Comparison of ENCODE assay signal across 9 mouse cellular contexts in the genomic region with DNA sequence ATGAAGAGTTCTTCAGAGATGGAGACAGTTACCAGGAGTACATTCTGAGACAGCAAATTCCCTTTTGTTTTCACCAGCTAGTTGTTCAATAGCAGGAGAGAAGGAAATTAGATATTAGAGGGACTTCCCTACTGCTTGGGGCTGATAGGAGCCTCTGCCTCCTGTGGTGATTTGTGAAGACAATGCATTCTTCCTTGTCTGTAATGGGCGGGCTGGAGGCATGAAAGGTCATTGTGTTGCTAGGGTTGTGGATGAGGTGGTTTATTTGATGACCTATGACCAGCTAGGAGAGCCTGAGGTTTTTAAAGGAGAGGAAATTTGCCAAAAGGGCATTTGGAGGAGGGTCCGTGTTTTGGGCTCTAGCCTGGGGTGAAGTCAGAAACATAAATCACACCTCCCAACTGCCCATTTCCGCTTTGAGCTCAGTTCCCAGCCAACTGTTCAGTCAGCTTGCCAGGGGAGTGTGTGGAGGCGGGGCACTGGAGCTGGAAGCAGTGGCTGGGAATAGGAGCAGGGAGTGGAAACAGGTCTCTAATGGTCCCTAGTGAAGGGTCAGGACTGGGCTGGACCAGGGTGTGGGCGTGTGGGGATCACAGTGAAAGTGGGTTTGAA. TPM values are rescaled to one million over a fixed set of nuclear protein-coding genes. Genes with fewer than 3 reads are reported as not detected.
DNase-seq lines count a peak whose midpoint lies in the region; ATAC-seq lines count a peak whose summit lies in the region.
"Had no signal": no experiment of that assay in that cellular context is flagged by ENCODE, and none has a peak within 500 bp of the region (broad histone marks: within the 10 kb centered on the region; RNA-seq: fewer than 3 reads in every experiment).

No protein-coding gene starts in this region.

- peak; percentile 76 for DNase-seq in ES-CJ7 (ENCODE audit: low read depth, low spot score)
- peak; percentile 61 for DNase-seq in embryo, embryonic 10 days (ENCODE audit: low spot score)
- DNase-seq in frontal cortex, postnatal 14 days (ENCODE audit: low spot score in 2 of 2), result no peak
- DNase-seq in frontal cortex, postnatal 36 days (ENCODE audit: low spot score in 2 of 2), result no peak
- no peak for DNase-seq in layer of hippocampus, postnatal 10 days (ENCODE audit: low spot score in 2 of 2)

- H3K9ac ChIP-seq in heart, embryonic 16.5 days (ENCODE audit: low read length), result 0 out of 2 replicates have a peak overlapping the region, but pooled peaks have one; percentile 14
- H3K9ac ChIP-seq in limb, embryonic 13.5 days, result no peak overlapping the region
- no peak overlapping the region for H3K9ac ChIP-seq in stomach, embryonic 16.5 days (ENCODE audit: low read length)
- H3K9ac ChIP-seq: hindbrain, embryonic 15.5 days had no signal

- 31% methylated on average over 5 of the region's 5 CpGs for WGBS in heart, embryonic 16.5 days
- 21% methylated on average over 5 of the region's 5 CpGs for WGBS in limb, embryonic 13.5 days
- WGBS in stomach, embryonic 16.5 days, result 28% methylated on average over 5 of the region's 5 CpGs

- no peaks in the 10 kb centered on the region for H3K27me3 ChIP-seq in heart, embryonic 16.5 days (ENCODE audit: control insufficient read depth, insufficient read depth, low read length)
- H3K27me3 ChIP-seq in limb, embryonic 13.5 days, result no peaks in the 10 kb centered on the region
- no peaks in the 10 kb centered on the region for H3K27me3 ChIP-seq in stomach, embryonic 16.5 days (ENCODE audit: control insufficient read depth, insufficient read depth, low read length)
- H3K27me3 ChIP-seq: hindbrain, embryonic 15.5 days had no signal

- H3K4me2 ChIP-seq in heart, embryonic 16.5 days (ENCODE audit: low read depth, low read length), result peak overlapping the region; percentile 43
- no peak overlapping the region for H3K4me2 ChIP-seq in limb, embryonic 13.5 days (replicated peaks)
- H3K4me2 ChIP-seq in stomach, embryonic 16.5 days (ENCODE audit: low read depth, low read length), result no peak overlapping the region
- H3K4me2 ChIP-seq: hindbrain, embryonic 15.5 days had no signal

- peak overlapping the region; percentile 14; the same call in 1 of the 2 replicates for H3K4me3 ChIP-seq in heart, embryonic 16.5 days (ENCODE audit: low read length)
- H3K4me3 ChIP-seq in limb, embryonic 13.5 days, result no peak overlapping the region
- no peak overlapping the region for H3K4me3 ChIP-seq in stomach, embryonic 16.5 days (replicated peaks; ENCODE audit: low read length)
- H3K4me3 ChIP-seq: hindbrain, embryonic 15.5 days had no signal

- H3K9me3 ChIP-seq in heart, embryonic 16.5 days (replicated peaks; ENCODE audit: control insufficient read depth, low read length), result no peaks in the 10 kb centered on the region
- H3K9me3 ChIP-seq in limb, embryonic 13.5 days, result no peaks in the 10 kb centered on the region
- no peaks in the 10 kb centered on the region for H3K9me3 ChIP-seq in stomach, embryonic 16.5 days (replicated peaks; ENCODE audit: control insufficient read depth, low read length)
- H3K9me3 ChIP-seq: hindbrain, embryonic 15.5 days had no signal

- H3K4me1 ChIP-seq in heart, embryonic 16.5 days (ENCODE audit: control insufficient read depth, insufficient read depth, low read length), result peaks cover 42% of the 10 kb centered on the region
- H3K4me1 ChIP-seq in limb, embryonic 13.5 days, result peaks cover 34% of the 10 kb centered on the region
- H3K4me1 ChIP-seq in stomach, embryonic 16.5 days (ENCODE audit: control insufficient read depth, insufficient read depth, low read length), result peaks cover 15% of the 10 kb centered on the region

- peak; percentile 72 for ATAC-seq in heart, embryonic 16.5 days (replicated peaks; ENCODE audit: extremely low read depth, insufficient read depth, low FRiP score)
- ATAC-seq in limb, embryonic 13.5 days (ENCODE audit: low FRiP score, low read depth), result no peak
- no peak for ATAC-seq in stomach, embryonic 16.5 days (ENCODE audit: insufficient read depth, low FRiP score)

- no peaks in the 10 kb centered on the region for H3K36me3 ChIP-seq in heart, embryonic 16.5 days (ENCODE audit: control insufficient read depth, insufficient read depth)
- no peaks in the 10 kb centered on the region for H3K36me3 ChIP-seq in limb, embryonic 13.5 days
- no peaks in the 10 kb centered on the region for H3K36me3 ChIP-seq in stomach, embryonic 16.5 days (ENCODE audit: control insufficient read depth, insufficient read depth, low read length)
- H3K36me3 ChIP-seq: hindbrain, embryonic 15.5 days had no signal

- H3K27ac ChIP-seq in heart, embryonic 16.5 days (ENCODE audit: low read length), result peak overlapping the region; percentile 81
- H3K27ac ChIP-seq in limb, embryonic 13.5 days, result peak overlapping the region; percentile 34; the same call in 1 of the 2 replicates
- peak overlapping the region; percentile 49; the same call in 1 of the 2 replicates for H3K27ac ChIP-seq in stomach, embryonic 16.5 days (ENCODE audit: low read length)
- H3K27ac ChIP-seq: hindbrain, embryonic 15.5 days had no signal

RNA-seq across cellular contexts. Expression of a gene that starts 16.3 kb away (rescaled TPM):
- 64.0 and 72.7 TPM in 2 replicates for polyA plus RNA-seq in heart, embryonic 16.5 days (2015; fragmentation: Nextera tagmentation; extraction: Ambion mirVana)
- polyA plus RNA-seq in limb, embryonic 13.5 days (2015; fragmentation: Nextera tagmentation; extraction: Ambion mirVana), result 55.2 and 55.3 TPM in 2 replicates
- polyA plus RNA-seq in stomach, embryonic 16.5 days (2015; fragmentation: Nextera tagmentation; extraction: Ambion mirVana), result 58.9 and 59.0 TPM in 2 replicates
- total RNA-seq in layer of hippocampus, postnatal 10 days (2021), result 1 to 10 TPM; 6.7 to 7.5 TPM

RNA-seq across cellular contexts. Expression of a gene that starts 43.0 kb away (rescaled TPM):
- 6.5 and 7.5 TPM in 2 replicates for polyA plus RNA-seq in heart, embryonic 16.5 days (2015; fragmentation: Nextera tagmentation; extraction: Ambion mirVana)
- polyA plus RNA-seq in limb, embryonic 13.5 days (2015; fragmentation: Nextera tagmentation; extraction: Ambion mirVana), result 11.7 and 13.1 TPM in 2 replicates
- polyA plus RNA-seq in stomach, embryonic 16.5 days (2015; fragmentation: Nextera tagmentation; extraction: Ambion mirVana), result 6.9 and 7.0 TPM in 2 replicates
- 10 to 100 TPM; 36.5 to 45.0 TPM for total RNA-seq in layer of hippocampus, postnatal 10 days (2021)

RNA-seq across cellular contexts. Expression of a gene that starts 47.4 kb away (rescaled TPM):
- polyA plus RNA-seq in heart, embryonic 16.5 days (2015; fragmentation: Nextera tagmentation; extraction: Ambion mirVana), result 15.3 and 18.5 TPM in 2 replicates
- polyA plus RNA-seq in limb, embryonic 13.5 days (2015; fragmentation: Nextera tagmentation; extraction: Ambion mirVana), result not detected in 2 replicates
- not detected in 2 replicates for polyA plus RNA-seq in stomach, embryonic 16.5 days (2015; fragmentation: Nextera tagmentation; extraction: Ambion mirVana)
- total RNA-seq in layer of hippocampus, postnatal 10 days (2021), result not detected
- polyA plus RNA-seq: hindbrain, embryonic 15.5 days had no signal

Comparison
In these comparisons a context has a peak if more than half of its experiments do, and no peak if none do; other contexts are left out.
1. DNase-seq: peak in ES-CJ7 (single experiment) and embryo, embryonic 10 days (single experiment); none in frontal cortex, postnatal 14 days (0 of 2), frontal cortex, postnatal 36 days (0 of 2) and layer of hippocampus, postnatal 10 days (0 of 2).
2. RNA of a gene that starts 47.4 kb away (polyA plus RNA-seq): 15.3 to 18.5 TPM in heart, embryonic 16.5 days; not detected in limb, embryonic 13.5 days and not detected in stomach, embryonic 16.5 days; every median in the first group is over 10 times any median in the second.
3. Peak in every context shown above with its lines, with median percentiles within 50 percentile points of each other: H3K27ac ChIP-seq.